Mouse (Mus musculus) E14TG2a.4 (cell line): ENCODE measurements around the gene Armt1.

Experiments
- CTCF ChIP-seq: conservative IDR thresholded peaks from 2 replicates; pipeline ENCODE4 v1.5.1; 2014; ENCODE audit warnings: low read length
- POU5F1 ChIP-seq: IDR thresholded peaks from 2 replicates; pipeline ENCODE4 v1.6.1; 2014; ENCODE audit warnings: low read length, borderline replicate concordance

DNA sequence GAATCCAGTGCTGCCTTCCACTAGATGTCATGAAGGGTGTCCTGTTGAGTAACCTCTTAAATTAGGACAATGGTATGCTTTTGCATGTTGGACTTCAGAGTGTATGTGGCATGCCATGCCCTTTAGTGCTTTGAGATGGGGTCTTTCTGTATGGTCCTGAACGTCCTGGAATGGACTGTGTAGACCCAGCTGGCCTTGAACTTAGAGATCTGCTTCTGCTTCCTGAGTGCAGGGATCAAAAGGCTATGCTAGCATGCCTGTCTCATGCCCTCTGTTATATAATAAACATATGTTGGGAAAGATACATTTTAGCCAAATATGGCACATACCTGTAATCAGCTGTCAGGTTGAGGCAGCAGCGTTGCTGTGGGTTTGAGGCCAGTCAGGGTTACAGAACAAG, 41.7 kb upstream of the Armt1 start:
- no peak for TF ChIP-seq CTCF
- TF ChIP-seq POU5F1 = no peak
